Mouse (Mus musculus) embryo, embryonic 10.5 days (tissue): ENCODE data around the gene Tiam1.

ENCODE experiments used
- DNase-seq: peaks from one replicate; pipeline ENCODE4 v3.0.0-alpha.2; 2015; ENCODE audit warnings: low spot score

Tiam1 gene

DNA sequence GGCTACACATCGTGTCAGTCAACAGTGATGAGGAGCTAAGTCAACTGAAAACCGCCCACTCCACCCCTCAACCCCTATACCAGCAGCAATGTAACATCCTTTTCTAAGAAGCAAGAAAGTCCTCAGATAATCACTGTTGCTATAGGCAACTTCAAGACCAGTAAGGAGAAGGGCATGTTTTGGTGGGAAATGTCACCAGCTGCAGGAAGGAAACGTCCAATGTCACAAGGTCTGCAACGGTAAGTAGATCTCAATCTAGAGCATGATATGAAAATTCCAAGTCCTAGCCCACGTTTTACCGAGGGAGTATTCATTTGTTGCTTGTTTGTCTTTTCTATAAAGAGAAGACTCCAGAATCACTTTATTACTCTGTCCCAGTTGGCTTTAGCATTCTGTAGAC is 95.7 kb downstream of the Tiam1 start:
- DNase-seq, result no peak

- DNase-seq, result no peak
Measured at GRCm38 (mm10) chr16:90046494-90047158, 96.9 kb downstream of the Tiam1 start.

- DNase-seq, result no peak
Measured at GRCm38 (mm10) chr16:90045611-90046010, 98.0 kb downstream of the Tiam1 start.

- no peak for DNase-seq
Measured at GRCm38 (mm10) chr16:90044004-90044754, 99.4 kb downstream of the Tiam1 start.

- DNase-seq, result no peak
Measured at GRCm38 (mm10) chr16:90042874-90043273, 100.7 kb downstream of the Tiam1 start.

- no peak for DNase-seq
Measured at GRCm38 (mm10) chr16:90042386-90042785, 101.2 kb downstream of the Tiam1 start.

GRCm38 (mm10) chr16:90040771-90041364 is 102.7 kb downstream of the Tiam1 start:
- DNase-seq, result no peak

DNA sequence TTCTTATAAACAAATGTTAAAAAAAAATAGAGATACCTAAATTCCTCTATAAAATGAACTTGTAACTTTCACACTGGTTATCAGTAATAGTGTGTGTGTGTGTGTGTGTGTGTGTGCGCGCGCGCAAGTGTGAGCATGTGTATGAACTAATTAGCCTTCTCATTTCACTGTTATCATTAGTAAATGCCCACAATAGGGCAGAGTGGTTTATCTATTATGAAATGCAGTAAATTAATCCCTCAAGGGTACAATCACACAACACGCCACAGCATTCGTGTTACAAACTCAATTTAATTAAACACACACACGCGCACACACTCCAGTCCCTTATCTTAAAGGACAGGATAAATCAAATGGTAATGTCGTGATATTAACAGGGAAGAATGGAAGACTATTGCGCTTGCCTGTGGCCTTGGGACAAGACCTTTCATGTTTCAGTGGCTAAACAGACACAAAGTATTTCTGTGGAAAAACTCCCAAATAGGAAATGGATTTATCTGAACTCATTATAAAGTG is 107.9 kb downstream of the Tiam1 start:
- DNase-seq, result no peak

DNA sequence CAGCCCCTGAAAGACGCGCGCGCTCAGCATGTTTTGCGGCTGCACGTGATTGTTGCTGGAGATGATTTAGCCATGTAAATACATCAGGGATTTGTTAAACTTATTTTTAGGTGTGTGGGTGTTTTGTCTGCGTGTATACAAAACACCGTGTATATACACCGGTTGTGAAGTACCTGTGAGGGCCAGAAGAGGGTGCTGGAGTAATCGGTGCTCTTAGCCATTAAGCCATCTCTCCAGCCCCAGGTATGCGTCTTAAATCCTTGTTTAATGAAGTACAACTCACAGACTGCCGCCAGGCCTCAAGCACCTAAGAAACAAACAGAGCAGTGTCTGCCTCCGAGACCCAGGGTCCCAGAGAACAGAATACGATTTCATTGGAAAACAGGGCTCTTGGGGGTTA is 113.2 kb downstream of the Tiam1 start:
- no peak for DNase-seq

DNA sequence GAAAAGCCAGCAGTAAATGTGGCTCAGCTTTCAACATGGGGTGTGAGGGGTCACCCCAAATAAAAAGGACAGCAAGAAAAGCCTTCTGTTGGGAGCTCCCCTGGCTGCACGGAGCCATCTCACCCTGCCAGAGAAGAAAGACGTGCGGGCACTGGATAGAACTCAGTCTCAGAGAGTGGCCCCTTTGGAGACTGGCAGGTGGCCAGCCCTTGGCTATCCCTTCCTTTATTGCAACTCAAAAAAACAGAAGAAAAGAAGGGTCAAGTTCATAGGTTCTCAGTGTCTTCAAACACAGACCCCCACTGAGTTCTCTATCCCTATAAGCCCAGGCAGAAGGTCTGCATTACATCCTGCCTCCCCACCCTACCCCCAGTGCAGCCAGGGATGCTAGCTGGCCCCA is 115.7 kb downstream of the Tiam1 start:
- DNase-seq, result no peak

- DNase-seq, result no peak
Measured at GRCm38 (mm10) chr16:90025526-90026172, 117.9 kb downstream of the Tiam1 start.

DNA sequence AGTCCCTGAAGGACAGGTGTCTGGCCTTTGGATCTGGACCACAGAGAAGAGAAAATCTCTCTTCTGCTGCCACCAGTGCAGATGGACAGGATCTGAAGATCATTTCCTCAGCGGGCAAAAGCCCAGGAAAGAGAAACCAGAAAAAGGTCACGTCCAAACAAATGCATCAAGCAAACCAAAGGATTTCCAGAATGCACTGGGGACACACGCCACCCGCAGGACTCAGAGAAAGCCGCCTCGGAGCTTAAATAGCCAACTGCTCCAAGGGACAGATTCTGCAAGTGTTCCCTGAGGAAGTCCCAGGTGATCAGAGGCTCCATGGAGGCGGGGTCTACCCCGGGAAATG is 119.9 kb downstream of the Tiam1 start:
- no peak for DNase-seq

- DNase-seq, result no peak
Measured at GRCm38 (mm10) chr16:90022932-90023664, 120.5 kb downstream of the Tiam1 start.

GRCm38 (mm10) chr16:90016046-90016445 is 127.5 kb downstream of the Tiam1 start:
- DNase-seq, result no peak

GRCm38 (mm10) chr16:90014596-90014995 is 129.0 kb downstream of the Tiam1 start:
- DNase-seq, result no peak

- DNase-seq, result peak; percentile 69
Measured at GRCm38 (mm10) chr16:90011521-90012181, 131.9 kb downstream of the Tiam1 start.

DNA sequence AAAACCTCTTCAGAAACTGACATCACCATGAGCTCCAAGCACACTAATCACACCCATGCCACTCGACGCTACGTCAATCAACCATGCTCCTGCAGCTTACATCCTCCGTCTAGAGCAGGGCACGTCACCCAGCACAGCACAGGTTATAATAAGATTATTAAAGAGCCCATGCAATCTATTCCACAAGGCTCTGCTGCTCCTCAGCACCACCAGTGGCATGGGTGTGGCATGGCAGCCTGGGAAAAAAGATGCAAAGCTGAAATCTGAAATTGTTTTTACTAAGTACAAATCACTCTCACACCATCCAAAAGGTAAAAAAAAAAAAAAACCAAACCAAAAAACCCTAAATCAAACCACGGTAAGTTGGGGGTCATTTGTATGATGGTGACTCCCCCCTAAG is 135.1 kb downstream of the Tiam1 start:
- no peak for DNase-seq

DNA sequence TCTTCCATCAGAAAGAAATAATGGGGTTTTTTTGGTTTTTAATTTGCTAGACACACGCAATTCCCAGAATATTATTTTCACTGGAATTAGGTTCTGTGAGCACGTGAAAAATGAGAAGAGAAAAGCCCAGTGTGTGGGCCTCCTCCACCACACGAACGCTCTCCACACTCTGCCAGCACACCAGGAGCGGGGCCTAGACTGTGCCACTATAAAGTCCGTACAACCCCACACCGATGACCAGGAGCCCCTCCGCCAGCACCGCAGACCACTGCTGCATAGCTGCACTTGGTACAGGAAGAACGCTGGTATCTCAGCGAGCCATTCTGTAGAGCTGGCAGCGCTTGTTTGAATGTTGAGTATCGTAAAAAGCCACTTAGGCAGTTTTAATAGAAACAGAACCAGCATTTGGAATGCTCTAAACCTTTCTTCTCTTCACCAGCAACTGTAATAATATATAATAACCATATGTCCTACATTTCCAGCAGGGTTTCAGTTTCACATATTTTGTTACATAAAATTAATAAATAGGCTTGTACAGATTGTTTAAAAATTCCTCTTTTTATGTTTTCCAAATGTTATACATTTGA is 136.1 kb downstream of the Tiam1 start:
- DNase-seq, result no peak

DNA sequence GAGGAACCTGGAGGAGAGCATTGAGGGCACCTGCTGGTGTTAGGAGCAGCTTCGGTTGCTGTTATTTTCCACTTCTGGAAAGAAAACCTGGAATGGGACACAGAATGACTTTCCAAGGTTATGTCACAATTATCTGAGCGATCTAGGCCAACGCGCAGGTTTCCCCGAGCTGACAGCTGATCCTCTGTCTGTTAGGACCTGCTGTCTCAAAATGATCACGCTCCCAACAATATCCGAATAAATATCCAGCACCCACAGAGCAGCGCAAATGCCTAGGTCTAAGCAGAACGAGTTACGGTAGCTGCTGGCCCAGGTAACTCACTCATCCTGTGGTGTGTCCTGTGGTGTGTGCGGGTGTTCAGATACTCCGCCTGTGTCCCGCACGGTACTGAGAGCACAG is 140.0 kb downstream of the Tiam1 start:
- DNase-seq, result no peak

DNA sequence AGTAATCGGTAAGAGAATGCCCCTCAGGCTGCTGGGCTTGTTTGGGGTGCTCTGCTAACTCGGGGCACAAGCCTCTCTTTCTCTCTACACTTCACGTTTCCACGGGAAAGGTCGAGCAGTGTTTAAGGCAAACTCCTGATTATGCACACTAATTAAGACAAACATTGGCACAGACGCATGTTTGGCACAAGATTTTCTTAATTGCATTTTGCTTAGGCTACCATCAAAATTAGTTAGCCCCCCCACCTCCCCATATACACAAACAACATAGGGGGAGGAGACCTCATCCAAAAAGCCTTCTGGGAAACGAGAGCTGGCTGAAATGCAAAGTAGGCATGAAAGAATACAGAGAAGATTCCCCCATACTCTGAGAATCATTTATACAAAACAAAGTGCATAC is 148.4 kb downstream of the Tiam1 start:
- DNase-seq, result no peak
